ENCODE assay signal across 7 mouse cellular contexts in the genomic region with DNA sequence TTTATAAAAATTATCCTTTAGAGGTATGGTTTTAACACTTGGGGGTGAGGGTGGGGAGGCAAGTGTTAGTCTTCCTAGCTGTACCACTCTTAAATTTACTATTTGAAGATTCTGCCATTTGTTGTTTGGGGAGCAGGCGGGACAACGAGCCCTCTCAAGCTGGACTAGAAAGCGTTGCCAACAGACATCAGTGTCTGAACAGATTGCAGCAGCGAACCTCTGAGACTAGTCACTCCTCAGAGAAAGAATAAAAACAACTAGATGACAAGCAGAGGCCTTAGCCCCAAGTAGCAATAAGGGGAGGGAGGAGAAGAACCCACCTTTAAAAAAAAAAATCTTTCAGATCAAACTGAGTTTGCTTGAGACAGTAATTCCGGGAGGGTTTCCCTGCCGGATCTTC. TPM values are rescaled to one million over a fixed set of nuclear protein-coding genes. Genes with fewer than 3 reads are reported as not detected.
DNase-seq lines count a peak whose midpoint lies in the region; ATAC-seq and TF ChIP-seq lines count a peak whose summit lies in the region.

No protein-coding gene starts in this region.

- ATAC-seq in embryonic facial prominence, embryonic 13.5 days (ENCODE audit: insufficient number of reproducible peaks, insufficient read depth, low FRiP score, low TSS enrichment, low read depth) = no peak

- no peaks in the 10 kb centered on the region for H3K9me3 ChIP-seq in embryonic facial prominence, embryonic 13.5 days

- peak overlapping the region; percentile 54 for H3K4me3 ChIP-seq in lung, adult 2 months (replicated peaks; ENCODE audit: extremely low read depth, low read depth, low read length)
- peak overlapping the region; percentile 39 for H3K4me3 ChIP-seq in embryonic facial prominence, embryonic 13.5 days
- peak overlapping the region; percentile 62 for H3K4me3 ChIP-seq in macrophage (ENCODE audit: inconsistent target)

- no peaks in the 10 kb centered on the region for H3K36me3 ChIP-seq in embryonic facial prominence, embryonic 13.5 days
- 0 out of 2 replicates have a peak, but pooled peaks cover 5% of the 10 kb centered on the region for H3K36me3 ChIP-seq in macrophage (ENCODE audit: inconsistent target)

- no peak overlapping the region for H3K9ac ChIP-seq in embryonic facial prominence, embryonic 13.5 days

- H3K27me3 ChIP-seq in embryonic facial prominence, embryonic 13.5 days = no peaks in the 10 kb centered on the region

- H3K27ac ChIP-seq in embryonic facial prominence, embryonic 13.5 days = no peak overlapping the region
- peak overlapping the region; percentile 59 for H3K27ac ChIP-seq in macrophage

- no peak for TF ChIP-seq CTCF in lung, adult 2 months (IDR thresholded peaks at IDR 0.05; ENCODE audit: insufficient read depth, low read length)

- H3K4me1 ChIP-seq in lung, adult 2 months (ENCODE audit: control insufficient read depth, insufficient read depth, low read length) = peaks cover 1% of the 10 kb centered on the region; the same call in 1 of the 2 replicates
- H3K4me1 ChIP-seq in embryonic facial prominence, embryonic 13.5 days = peaks cover 9% of the 10 kb centered on the region; the same call in 1 of the 2 replicates

- 9% methylated on average over 6 of the region's 6 CpGs for WGBS in lung, adult 2 months
- WGBS in embryonic facial prominence, embryonic 13.5 days = 58% methylated on average over 6 of the region's 6 CpGs
- WGBS in macrophage (ENCODE audit: missing documents) = 26% methylated on average over 6 of the region's 6 CpGs

- TF ChIP-seq POLR2A in lung, adult 2 months (IDR thresholded peaks at IDR 0.05; ENCODE audit: borderline replicate concordance, extremely low read depth, low read depth, low read length) = no peak

- no peaks in the 10 kb centered on the region for H3K79me2 ChIP-seq in macrophage (ENCODE audit: inconsistent target)

- peak overlapping the region; percentile 62 for H3K4me2 ChIP-seq in embryonic facial prominence, embryonic 13.5 days

- no peak for DNase-seq in lung, adult 2 months
- no peak for DNase-seq in lung, postnatal 36 days
- DNase-seq in heart, postnatal 4 days = peak; percentile 6
- DNase-seq in cerebellum, adult 18-20 months = no peak
- DNase-seq in right cerebral cortex, postnatal 14 days = no peak

RNA-seq across cellular contexts. Expression of gene Pon3, which starts 0.8 kb away (rescaled TPM):
- polyA plus RNA-seq in lung, adult 2 months (2012; rRNA removed) = 28.2 and 39.8 TPM in 2 replicates
- 7.1 and 7.9 TPM in 2 replicates for polyA plus RNA-seq in embryonic facial prominence, embryonic 13.5 days (2015; fragmentation: Nextera tagmentation; extraction: Ambion mirVana)
- total RNA-seq in heart, postnatal 4 days (2021) = 10 to 100 TPM; 25.1 to 25.8 TPM
- 10 to 100 TPM; 10.7 to 52.2 (median 32.6) TPM for total RNA-seq in macrophage (2018; cell fraction: chromatin; rRNA removed)
- 10 to 100 TPM; 34.7 to 71.9 (median 49.3) TPM for total RNA-seq in macrophage (2018; cell fraction: cytosol; rRNA removed)
- total RNA-seq in macrophage (2018; cell fraction: nucleus; rRNA removed) = 100 to 1,000 TPM in 1 of 26 experiments, 10 to 100 TPM in 25; 15.0 to 121 (median 51.7) TPM
- polyA plus RNA-seq in macrophage (2018) = 43.0 to 79.1 TPM (median 62.3 TPM) in 3 replicates

RNA-seq across cellular contexts. Expression of gene Pon2, which starts 43.0 kb away (rescaled TPM):
- 26.4 and 38.2 TPM in 2 replicates for polyA plus RNA-seq in lung, adult 2 months (2012; rRNA removed)
- polyA plus RNA-seq in embryonic facial prominence, embryonic 13.5 days (2015; fragmentation: Nextera tagmentation; extraction: Ambion mirVana) = 26.9 and 27.5 TPM in 2 replicates
- 10 to 100 TPM; 22.8 to 24.7 TPM for total RNA-seq in heart, postnatal 4 days (2021)
- 100 to 1,000 TPM in 4 of 26 experiments, 10 to 100 TPM in 22; 39.3 to 129 (median 67.8) TPM for total RNA-seq in macrophage (2018; cell fraction: chromatin; rRNA removed)
- total RNA-seq in macrophage (2018; cell fraction: cytosol; rRNA removed) = 100 to 1,000 TPM in 4 of 26 experiments, 10 to 100 TPM in 22; 42.0 to 109 (median 78.0) TPM
- 100 to 1,000 TPM in 2 of 26 experiments, 10 to 100 TPM in 24; 42.9 to 113 (median 70.4) TPM for total RNA-seq in macrophage (2018; cell fraction: nucleus; rRNA removed)
- polyA plus RNA-seq in macrophage (2018) = 77.4 to 167 TPM (median 84.9 TPM) in 3 replicates
